Comparison of ENCODE assay signal across 21 mouse cellular contexts in genomic region chr3:95285390-95285789, GRCm38 (mm10). TPM values are rescaled to one million over a fixed set of nuclear protein-coding genes. Genes with fewer than 3 reads are reported as not detected.
DNase-seq lines count a peak whose midpoint lies in the region; ATAC-seq and TF ChIP-seq lines count a peak whose summit lies in the region.
"Had no signal": no experiment of that assay in that cellular context is flagged by ENCODE, and none has a peak within 500 bp of the region (broad histone marks: within the 10 kb centered on the region; RNA-seq: fewer than 3 reads in every experiment).

No protein-coding gene starts in this region.

- H3K4me3 ChIP-seq in kidney, postnatal 0 days (replicated peaks; ENCODE audit: low read depth, low read length) = no peak overlapping the region
- peak overlapping the region; percentile 99 for H3K4me3 ChIP-seq in megakaryocyte, embryonic 14.5 days (replicated peaks)
- H3K4me3 ChIP-seq in stomach, postnatal 0 days (ENCODE audit: low read depth, low read length) = no peak overlapping the region
- H3K4me3 ChIP-seq: erythroblast, embryonic 14.5 days; heart, embryonic 10.5 days; midbrain, embryonic 13.5 days had no signal

- no peaks in the 10 kb centered on the region for H3K27me3 ChIP-seq in kidney, postnatal 0 days (ENCODE audit: insufficient read depth, low read length)
- H3K27me3 ChIP-seq in megakaryocyte, embryonic 14.5 days (replicated peaks) = no peaks in the 10 kb centered on the region
- H3K27me3 ChIP-seq in stomach, postnatal 0 days (ENCODE audit: control insufficient read depth, insufficient read depth, low read length) = no peaks in the 10 kb centered on the region
- H3K27me3 ChIP-seq: midbrain, embryonic 13.5 days had no signal

- no peak for TF ChIP-seq EP300 in stomach, postnatal 0 days (optimal IDR thresholded peaks at IDR 0.05)

- peak overlapping the region; percentile 37; the same call in 1 of the 2 replicates for H3K9ac ChIP-seq in kidney, postnatal 0 days (ENCODE audit: low read depth, low read length)
- H3K9ac ChIP-seq in stomach, postnatal 0 days (ENCODE audit: low read length) = no peak overlapping the region

- H3K4me2 ChIP-seq in kidney, postnatal 0 days (ENCODE audit: low read length) = peak overlapping the region; percentile 75; the same call in 1 of the 2 replicates
- peak overlapping the region; percentile 80 for H3K4me2 ChIP-seq in stomach, postnatal 0 days (replicated peaks; ENCODE audit: low read depth)

- 85% methylated on average over 5 of the region's 5 CpGs for WGBS in kidney, postnatal 0 days
- WGBS in stomach, postnatal 0 days = 90% methylated on average over 5 of the region's 5 CpGs

- no peaks in the 10 kb centered on the region for H3K9me3 ChIP-seq in kidney, postnatal 0 days (replicated peaks; ENCODE audit: low read length)
- H3K9me3 ChIP-seq in megakaryocyte, embryonic 14.5 days = no peaks in the 10 kb centered on the region
- H3K9me3 ChIP-seq in stomach, postnatal 0 days (ENCODE audit: control insufficient read depth, low read length) = no peaks in the 10 kb centered on the region
- H3K9me3 ChIP-seq: embryonic facial prominence, embryonic 10.5 days; heart, embryonic 10.5 days; midbrain, embryonic 13.5 days had no signal

- TF ChIP-seq CTCF in kidney, postnatal 0 days (IDR thresholded peaks at IDR 0.05; ENCODE audit: low read depth) = no peak
- no peak for TF ChIP-seq CTCF in stomach, postnatal 0 days (IDR thresholded peaks at IDR 0.05; ENCODE audit: low read depth)

- H3K4me1 ChIP-seq in kidney, postnatal 0 days (replicated peaks; ENCODE audit: insufficient read depth, low read length) = peaks cover 20% of the 10 kb centered on the region
- peaks cover 64% of the 10 kb centered on the region for H3K4me1 ChIP-seq in megakaryocyte, embryonic 14.5 days
- H3K4me1 ChIP-seq in stomach, postnatal 0 days (replicated peaks; ENCODE audit: control insufficient read depth, insufficient read depth) = no peaks in the 10 kb centered on the region

- no peak for ATAC-seq in cerebellum, adult (ENCODE audit: insufficient number of reproducible peaks, low FRiP score, low TSS enrichment)
- ATAC-seq in kidney, postnatal 0 days (replicated peaks; ENCODE audit: low FRiP score, low read depth) = no peak
- ATAC-seq in megakaryocyte, adult 5-6 weeks (ENCODE audit: poor library complexity, severe bottlenecking) = no peak
- no peak for ATAC-seq in stomach, postnatal 0 days (ENCODE audit: low FRiP score, low TSS enrichment)
- ATAC-seq: activated CD4-positive, CD25-positive, alpha-beta regulatory T cell, adult 4 months; forebrain, embryonic 16.5 days; hindbrain, embryonic 16.5 days; midbrain, embryonic 13.5 days had no signal

- H3K27ac ChIP-seq in kidney, postnatal 0 days = peak overlapping the region; percentile 64
- H3K27ac ChIP-seq in stomach, postnatal 0 days (replicated peaks) = 0 out of 2 replicates have a peak overlapping the region, but pooled peaks have one; percentile 58
- H3K27ac ChIP-seq: embryonic facial prominence, embryonic 10.5 days; heart, embryonic 10.5 days; midbrain, embryonic 13.5 days had no signal

- DNase-seq in cerebellum, adult 11-12 months = peak; percentile 22
- no peak for DNase-seq in kidney, postnatal 0 days (ENCODE audit: low spot score)
- DNase-seq in kidney, postnatal 25 days = no peak
- DNase-seq in stomach, postnatal 0 days (ENCODE audit: low spot score) = no peak
- DNase-seq in adrenal gland, adult 18-20 months (ENCODE audit: low spot score in 2 of 2) = no peak
- DNase-seq: adrenal gland, postnatal 36 days; cerebellum, postnatal 36 days; gastrocnemius, postnatal 36 days; heart, postnatal 14 days; lung, postnatal 10 days; right cerebral cortex, postnatal 25 days had no signal

- H3K36me3 ChIP-seq in kidney, postnatal 0 days (ENCODE audit: insufficient read depth, low read length) = peaks cover 17% of the 10 kb centered on the region; the same call in 1 of the 2 replicates
- peaks cover 66% of the 10 kb centered on the region for H3K36me3 ChIP-seq in megakaryocyte, embryonic 14.5 days (replicated peaks; ENCODE audit: low read length)
- H3K36me3 ChIP-seq in stomach, postnatal 0 days (ENCODE audit: control insufficient read depth, insufficient read depth, low read length) = peaks cover 7% of the 10 kb centered on the region

RNA-seq across cellular contexts. Expression of gene Prune1, which starts 3.5 kb away (rescaled TPM):
- 20.1 and 20.3 TPM in 2 replicates for polyA plus RNA-seq in kidney, postnatal 0 days (2015; fragmentation: Nextera tagmentation; extraction: Ambion mirVana)
- 5.2 and 6.0 TPM in 2 replicates for polyA plus RNA-seq in megakaryocyte, embryonic 14.5 days (2012; ENCODE audit: insufficient read depth, low replicate concordance)
- total RNA-seq in megakaryocyte, adult 5-6 weeks (2015) = 12.4 and 14.5 TPM in 2 replicates
- total RNA-seq in megakaryocyte, adult 5-6 weeks (2017) = 7.8 and 10.2 TPM in 2 replicates
- 10.1 and 11.7 TPM in 2 replicates for polyA plus RNA-seq in stomach, postnatal 0 days (2015; fragmentation: Nextera tagmentation; extraction: Ambion mirVana)
- 10 to 100 TPM; 20.1 to 21.9 TPM for total RNA-seq in adrenal gland, adult 18-20 months (2021)

RNA-seq across cellular contexts. Expression of gene Mindy1, which starts 4.2 kb away (rescaled TPM):
- 72.6 and 73.2 TPM in 2 replicates for polyA plus RNA-seq in kidney, postnatal 0 days (2015; fragmentation: Nextera tagmentation; extraction: Ambion mirVana)
- polyA plus RNA-seq in megakaryocyte, embryonic 14.5 days (2012; ENCODE audit: insufficient read depth, low replicate concordance) = 517 and 1,363 TPM in 2 replicates
- total RNA-seq in megakaryocyte, adult 5-6 weeks (2015) = 49.5 and 55.2 TPM in 2 replicates
- 44.0 and 54.1 TPM in 2 replicates for total RNA-seq in megakaryocyte, adult 5-6 weeks (2017)
- 55.9 and 64.1 TPM in 2 replicates for polyA plus RNA-seq in stomach, postnatal 0 days (2015; fragmentation: Nextera tagmentation; extraction: Ambion mirVana)
- 100 to 1,000 TPM in 1 of 2 experiments, 10 to 100 TPM in 1; 75.5 to 124 TPM for total RNA-seq in adrenal gland, adult 18-20 months (2021)

RNA-seq across cellular contexts. Expression of gene Anxa9, which starts 21.6 kb away (rescaled TPM):
- polyA plus RNA-seq in kidney, postnatal 0 days (2015; fragmentation: Nextera tagmentation; extraction: Ambion mirVana) = 9.9 and 10.1 TPM in 2 replicates
- 0.66 TPM in 1 of 2 replicates, not detected in the other for polyA plus RNA-seq in megakaryocyte, embryonic 14.5 days (2012; ENCODE audit: insufficient read depth, low replicate concordance)
- total RNA-seq in megakaryocyte, adult 5-6 weeks (2015) = 3.0 and 3.8 TPM in 2 replicates
- total RNA-seq in megakaryocyte, adult 5-6 weeks (2017) = 1.9 and 2.4 TPM in 2 replicates
- 57.2 and 63.1 TPM in 2 replicates for polyA plus RNA-seq in stomach, postnatal 0 days (2015; fragmentation: Nextera tagmentation; extraction: Ambion mirVana)
- 1 to 10 TPM; 1.4 to 1.7 TPM for total RNA-seq in adrenal gland, adult 18-20 months (2021)

RNA-seq across cellular contexts. Expression of gene Cers2, which starts 29.2 kb away (rescaled TPM):
- polyA plus RNA-seq in kidney, postnatal 0 days (2015; fragmentation: Nextera tagmentation; extraction: Ambion mirVana) = 172 and 186 TPM in 2 replicates
- polyA plus RNA-seq in megakaryocyte, embryonic 14.5 days (2012; ENCODE audit: insufficient read depth, low replicate concordance) = 36.9 and 124 TPM in 2 replicates
- total RNA-seq in megakaryocyte, adult 5-6 weeks (2015) = 184 and 191 TPM in 2 replicates
- 86.0 and 107 TPM in 2 replicates for total RNA-seq in megakaryocyte, adult 5-6 weeks (2017)
- 75.0 and 80.3 TPM in 2 replicates for polyA plus RNA-seq in stomach, postnatal 0 days (2015; fragmentation: Nextera tagmentation; extraction: Ambion mirVana)
- total RNA-seq in adrenal gland, adult 18-20 months (2021) = 100 to 1,000 TPM; 191 to 231 TPM

RNA-seq across cellular contexts. Expression of gene Bnipl, which starts 34.4 kb away (rescaled TPM):
- 0.82 and 1.6 TPM in 2 replicates for polyA plus RNA-seq in kidney, postnatal 0 days (2015; fragmentation: Nextera tagmentation; extraction: Ambion mirVana)
- polyA plus RNA-seq in megakaryocyte, embryonic 14.5 days (2012; ENCODE audit: insufficient read depth, low replicate concordance) = 0.30 TPM in 1 of 2 replicates, not detected in the other
- total RNA-seq in megakaryocyte, adult 5-6 weeks (2015) = not detected in 2 replicates
- total RNA-seq in megakaryocyte, adult 5-6 weeks (2017) = not detected in 2 replicates
- 16.6 and 16.8 TPM in 2 replicates for polyA plus RNA-seq in stomach, postnatal 0 days (2015; fragmentation: Nextera tagmentation; extraction: Ambion mirVana)
- total RNA-seq in adrenal gland, adult 18-20 months (2021) = not detected
- total RNA-seq: gastrocnemius, postnatal 36 days had no signal
- polyA plus RNA-seq: activated CD4-positive, CD25-positive, alpha-beta regulatory T cell, adult 4 months; erythroblast, embryonic 14.5 days; hindbrain, embryonic 16.5 days had no signal
